Mouse (Mus musculus): ENCODE results near the gene Dydc1. TPM values are rescaled to one million over a fixed set of nuclear protein-coding genes. Genes with fewer than 3 reads are reported as not detected.
"Not testable (repeated sequence)": the region's sequence is repeated elsewhere in the genome, so short reads cannot be mapped to it uniquely, and the experiment has no call there.

The Dydc1 gene
- polyA plus RNA-seq, 1 experiment from 2014 or later = not detected

DNA sequence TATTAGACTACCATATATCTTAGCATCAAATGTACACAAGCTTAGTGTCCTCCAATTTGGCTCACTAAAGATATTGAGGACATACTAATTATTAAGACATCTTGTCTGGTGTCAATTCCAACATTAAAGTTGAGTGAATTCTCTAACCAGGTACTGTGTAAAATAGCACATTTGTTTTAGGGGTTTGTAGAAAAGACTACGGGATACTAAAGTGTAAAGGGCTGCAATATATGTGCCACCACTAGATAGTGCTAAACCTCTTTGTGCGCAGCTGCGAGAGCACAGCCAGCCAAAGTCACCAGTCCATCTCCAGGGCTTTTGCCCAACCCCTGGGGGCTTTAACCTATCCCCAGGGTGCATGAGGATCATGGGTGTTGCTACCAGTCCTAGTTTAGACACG, 19.5 kb upstream of the Dydc1 start:
- not testable (repeated sequence) for H3K27me3 ChIP-seq; H3K36me3 ChIP-seq; ATAC-seq (replicated peaks; ENCODE audit: insufficient number of reproducible peaks, insufficient read depth, low FRiP score, low read depth); H3K4me2 ChIP-seq; H3K9me3 ChIP-seq (replicated peaks); H3K4me1 ChIP-seq (replicated peaks); H3K4me3 ChIP-seq; H3K27ac ChIP-seq; H3K9ac ChIP-seq
- WGBS = 45% methylated on average over 3 of the region's 4 CpGs

DNA sequence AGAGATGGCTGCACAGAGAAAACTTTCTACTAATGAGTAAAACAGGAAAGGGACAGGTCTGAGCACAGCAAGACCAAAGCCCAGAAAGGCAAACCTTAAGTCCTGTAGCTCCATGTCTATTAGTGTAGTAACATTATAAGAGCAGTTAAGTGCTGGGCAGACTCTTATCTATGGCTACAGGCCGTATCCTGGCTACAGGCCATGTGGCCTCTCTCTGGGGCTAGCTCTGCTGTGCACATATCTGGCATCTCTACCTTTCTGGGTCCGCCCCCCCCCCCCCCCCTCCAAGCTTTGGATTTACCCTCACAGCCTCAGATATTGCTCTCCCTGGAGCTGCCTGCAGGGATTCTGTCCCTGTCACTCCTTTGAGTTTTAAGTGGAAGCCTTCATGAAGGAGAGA, 7.5 kb upstream of the Dydc1 start:
- ATAC-seq (replicated peaks; ENCODE audit: insufficient number of reproducible peaks, insufficient read depth, low FRiP score, low read depth) = peak; percentile 74; the same call in 1 of the 2 replicates
- H3K4me2 ChIP-seq = no peak overlapping the region
- H3K4me3 ChIP-seq = no peak overlapping the region
- no peak overlapping the region for H3K9ac ChIP-seq
- WGBS = 3% methylated on average over 2 of the region's 2 CpGs
- H3K27me3 ChIP-seq = no peaks in the 10 kb centered on the region
- H3K9me3 ChIP-seq (replicated peaks) = no peaks in the 10 kb centered on the region
- peaks cover 6% of the 10 kb centered on the region; the same call in 1 of the 2 replicates for H3K4me1 ChIP-seq (replicated peaks)
- H3K27ac ChIP-seq = no peak overlapping the region
- no peaks in the 10 kb centered on the region for H3K36me3 ChIP-seq

DNA sequence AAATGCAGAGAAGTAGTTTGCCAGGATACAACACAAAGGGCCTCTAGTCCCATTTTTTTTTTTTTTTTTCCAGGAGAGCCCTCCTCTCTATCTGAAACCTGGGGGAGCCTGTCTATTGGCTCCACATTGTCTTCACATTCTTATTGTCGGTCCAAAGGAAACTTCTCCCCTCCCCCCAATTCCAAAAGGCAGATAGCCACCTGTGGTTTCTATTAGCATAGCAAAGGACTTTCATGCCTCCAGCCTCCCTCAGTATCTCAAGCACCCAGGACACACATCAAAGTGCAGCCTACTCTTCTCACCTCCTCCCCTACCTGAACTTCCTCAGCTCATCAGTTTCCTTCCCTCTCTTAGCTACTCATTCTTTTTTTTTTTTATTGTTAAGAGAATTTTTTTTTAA, 6.3 kb upstream of the Dydc1 start:
- Histone ChIP-seq H3K4me3 (no peak overlapping the region), H3K27me3 (no peaks in the 10 kb centered on the region), H3K4me2 (no peak overlapping the region), H3K4me1 (replicated peaks) (peaks cover 6% of the 10 kb centered on the region; the same call in 1 of the 2 replicates), H3K36me3 (no peaks in the 10 kb centered on the region), H3K27ac (no peak overlapping the region), H3K9ac (no peak overlapping the region), H3K9me3 (replicated peaks) (no peaks in the 10 kb centered on the region)
- WGBS = 19% methylated on average over 1 of the region's 1 CpGs
- no peak for ATAC-seq (replicated peaks; ENCODE audit: insufficient number of reproducible peaks, insufficient read depth, low FRiP score, low read depth)

DNA sequence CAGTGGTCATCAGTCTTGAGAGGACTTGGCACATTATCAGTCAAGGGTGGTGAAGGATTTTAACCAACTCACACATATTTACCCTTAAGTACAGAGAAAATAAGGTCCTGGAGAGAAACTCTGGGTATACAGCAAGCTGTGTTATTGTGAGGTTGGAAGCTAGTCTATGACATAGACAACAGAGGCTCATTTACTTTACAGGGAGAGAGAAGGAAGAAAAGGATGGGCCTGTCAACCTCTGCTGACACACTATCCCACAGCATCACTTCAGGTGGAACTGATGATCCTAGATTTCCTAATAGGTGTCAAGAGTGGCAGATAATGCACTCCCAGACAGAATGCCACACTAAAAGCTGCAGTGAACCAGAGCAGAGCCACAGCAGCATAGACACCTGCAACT, 3.6 kb upstream of the Dydc1 start, which contains the start of gene Dydc2:
Gene Dydc2, minus strand, starts transcription at position 101 of the 400 bp plus-strand sequence.
- H3K36me3 ChIP-seq = no peaks in the 10 kb centered on the region
- peaks cover 14% of the 10 kb centered on the region; the same call in 1 of the 2 replicates for H3K4me1 ChIP-seq (replicated peaks)
- no peak within 1 kb of the TSS for H3K4me3 ChIP-seq
- no peak for ATAC-seq (replicated peaks; ENCODE audit: insufficient number of reproducible peaks, insufficient read depth, low FRiP score, low read depth)
- H3K4me2 ChIP-seq = no peak within 1 kb of the TSS
- no peaks in the 10 kb centered on the region for H3K9me3 ChIP-seq (replicated peaks)
- no peak within 1 kb of the TSS for H3K9ac ChIP-seq
- H3K27ac ChIP-seq = no peak within 1 kb of the TSS
- no peaks in the 10 kb centered on the region for H3K27me3 ChIP-seq

DNA sequence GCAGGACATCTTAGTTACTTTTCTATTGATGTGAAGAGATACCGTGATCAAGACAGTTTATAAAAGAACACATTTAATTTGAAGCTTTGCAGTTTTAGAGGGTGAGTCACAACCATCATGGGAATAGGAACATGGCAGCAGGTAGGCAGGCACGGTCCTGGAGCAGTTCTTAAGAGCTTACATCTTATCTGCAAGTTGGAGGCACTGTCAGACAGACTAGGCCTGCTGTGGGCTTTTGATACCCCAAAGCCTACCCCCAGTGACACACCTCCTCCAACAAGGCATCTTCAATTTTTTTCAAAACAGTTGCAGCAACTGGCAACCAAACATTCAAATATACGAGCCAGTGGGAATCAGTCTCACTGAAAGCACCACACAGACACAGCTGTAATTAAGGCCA, 2.4 kb upstream of the Dydc1 start:
- no peak overlapping the region for H3K4me3 ChIP-seq
- no peaks in the 10 kb centered on the region for H3K9me3 ChIP-seq (replicated peaks)
- H3K4me1 ChIP-seq (replicated peaks) = peaks cover 9% of the 10 kb centered on the region; the same call in 1 of the 2 replicates
- H3K27ac ChIP-seq = no peak overlapping the region
- no peaks in the 10 kb centered on the region for H3K36me3 ChIP-seq
- 64% methylated on average over 3 of the region's 3 CpGs for WGBS
- no peaks in the 10 kb centered on the region for H3K27me3 ChIP-seq
- no peak for ATAC-seq (replicated peaks; ENCODE audit: insufficient number of reproducible peaks, insufficient read depth, low FRiP score, low read depth)
- H3K9ac ChIP-seq = no peak overlapping the region
- H3K4me2 ChIP-seq = no peak overlapping the region

DNA sequence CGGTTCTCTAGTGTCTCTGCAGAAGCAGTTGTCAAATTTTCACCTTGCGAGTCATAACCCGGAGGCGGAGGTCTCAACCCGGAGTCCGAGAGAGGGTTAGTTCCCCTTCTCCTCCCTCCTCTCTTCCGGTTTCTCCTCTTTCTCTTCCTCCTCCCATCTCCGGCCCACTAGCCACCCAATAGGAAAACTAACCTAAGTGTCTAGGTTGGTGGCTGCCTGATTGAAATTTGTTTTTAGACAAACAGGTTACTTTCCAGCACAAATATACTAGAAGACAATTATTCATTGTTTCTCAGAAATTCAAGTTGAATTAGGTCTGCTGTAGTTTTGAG, 199 bp downstream of the Dydc1 start:
- Histone ChIP-seq H3K4me2 (peak overlapping the region; percentile 71), H3K4me3 (peak overlapping the region; percentile 47), H3K27me3 (no peaks in the 10 kb centered on the region), H3K9me3 (replicated peaks) (no peaks in the 10 kb centered on the region), H3K9ac (peak overlapping the region; percentile 1; the same call in 1 of the 2 replicates), H3K36me3 (no peaks in the 10 kb centered on the region), H3K27ac (no peak overlapping the region), H3K4me1 (replicated peaks) (peaks cover 8% of the 10 kb centered on the region; the same call in 1 of the 2 replicates)
- WGBS = 2% methylated on average over 8 of the region's 8 CpGs
- no peak for ATAC-seq (replicated peaks; ENCODE audit: insufficient number of reproducible peaks, insufficient read depth, low FRiP score, low read depth)

DNA sequence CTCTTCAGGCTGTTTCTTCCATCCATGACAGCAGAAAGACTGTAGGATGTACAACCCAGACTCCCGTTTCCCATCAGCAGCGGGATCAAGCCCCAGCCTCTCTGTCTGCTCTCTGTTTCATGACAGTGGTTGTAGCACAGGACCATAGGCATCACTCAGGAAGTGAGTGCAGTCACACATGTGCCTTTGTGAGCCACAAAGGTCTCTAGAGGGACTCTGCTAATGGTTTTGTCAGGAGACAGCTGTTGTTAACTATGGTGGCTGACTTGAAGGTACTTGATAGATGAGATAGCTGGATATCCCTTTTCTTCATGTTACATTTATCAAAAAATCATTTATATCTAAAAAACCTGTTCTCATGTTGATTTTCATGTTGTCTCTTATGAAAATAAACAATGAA, 9.7 kb downstream of the Dydc1 start:
- Histone ChIP-seq H3K4me3 (no peak overlapping the region), H3K4me1 (replicated peaks) (0 out of 2 replicates have a peak, but pooled peaks cover 2% of the 10 kb centered on the region), H3K4me2 (no peak overlapping the region), H3K27me3 (no peaks in the 10 kb centered on the region), H3K27ac (no peak overlapping the region), H3K9me3 (replicated peaks) (no peaks in the 10 kb centered on the region), H3K9ac (no peak overlapping the region), H3K36me3 (no peaks in the 10 kb centered on the region)
- no peak for ATAC-seq (replicated peaks; ENCODE audit: insufficient number of reproducible peaks, insufficient read depth, low FRiP score, low read depth)
- WGBS = 75% methylated on average over 2 of the region's 2 CpGs

DNA sequence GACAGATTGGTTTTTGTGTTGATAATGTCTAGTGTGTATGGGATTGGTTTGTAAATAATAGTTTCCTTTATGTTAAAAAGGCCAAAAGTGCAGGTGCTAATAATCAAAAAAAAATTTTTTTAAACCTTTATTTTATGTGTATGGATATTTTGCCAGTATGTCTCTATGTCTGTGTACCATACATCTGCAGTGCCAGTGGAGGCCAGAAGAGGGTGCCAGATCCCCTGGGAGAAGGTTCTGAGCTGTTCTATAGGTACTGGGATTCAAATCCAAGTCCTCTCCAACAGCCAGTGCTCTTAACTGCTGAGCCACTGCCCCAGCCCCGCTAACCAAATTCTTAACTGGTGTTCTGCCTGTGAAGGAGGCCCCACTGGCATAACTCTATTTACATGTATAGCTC, 14.8 kb downstream of the Dydc1 start:
- no peak overlapping the region for H3K4me2 ChIP-seq
- H3K27me3 ChIP-seq = no peaks in the 10 kb centered on the region
- no peak overlapping the region for H3K4me3 ChIP-seq
- no peak for ATAC-seq (replicated peaks; ENCODE audit: insufficient number of reproducible peaks, insufficient read depth, low FRiP score, low read depth)
- WGBS = 70% methylated on average over 1 of the region's 1 CpGs
- H3K9me3 ChIP-seq (replicated peaks) = no peaks in the 10 kb centered on the region
- H3K27ac ChIP-seq = no peak overlapping the region
- no peaks in the 10 kb centered on the region for H3K4me1 ChIP-seq (replicated peaks)
- H3K36me3 ChIP-seq = no peaks in the 10 kb centered on the region
- H3K9ac ChIP-seq = no peak overlapping the region

DNA sequence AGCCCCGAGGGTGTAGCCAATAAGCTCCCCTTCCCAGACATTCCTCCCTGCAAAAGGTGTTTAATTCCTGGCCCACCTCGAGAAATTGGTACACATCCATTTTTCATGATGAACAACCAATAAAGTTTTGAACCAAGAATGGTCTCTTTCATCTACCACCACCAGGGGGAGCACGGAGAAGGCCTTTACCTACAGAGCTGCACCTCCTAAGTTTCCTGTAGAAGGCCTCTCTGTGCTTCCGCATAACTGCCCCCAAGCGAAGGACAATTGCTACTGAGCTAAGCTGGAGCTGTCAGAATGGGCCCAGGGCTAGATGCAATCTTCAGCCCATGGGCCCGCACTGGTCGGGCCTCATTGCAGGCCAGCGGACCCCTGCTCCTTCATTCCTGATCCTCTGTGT, 18.1 kb downstream of the Dydc1 start:
- no peaks in the 10 kb centered on the region for H3K36me3 ChIP-seq
- H3K9me3 ChIP-seq (replicated peaks) = no peaks in the 10 kb centered on the region
- WGBS = 37% methylated on average over 8 of the region's 8 CpGs
- H3K27ac ChIP-seq = no peak overlapping the region
- no peak overlapping the region for H3K4me2 ChIP-seq
- H3K4me3 ChIP-seq = no peak overlapping the region
- H3K4me1 ChIP-seq (replicated peaks) = no peaks in the 10 kb centered on the region
- no peak overlapping the region for H3K9ac ChIP-seq
- no peak for ATAC-seq (replicated peaks; ENCODE audit: insufficient number of reproducible peaks, insufficient read depth, low FRiP score, low read depth)
- H3K27me3 ChIP-seq = 0 out of 2 replicates have a peak, but pooled peaks cover 3% of the 10 kb centered on the region

DNA sequence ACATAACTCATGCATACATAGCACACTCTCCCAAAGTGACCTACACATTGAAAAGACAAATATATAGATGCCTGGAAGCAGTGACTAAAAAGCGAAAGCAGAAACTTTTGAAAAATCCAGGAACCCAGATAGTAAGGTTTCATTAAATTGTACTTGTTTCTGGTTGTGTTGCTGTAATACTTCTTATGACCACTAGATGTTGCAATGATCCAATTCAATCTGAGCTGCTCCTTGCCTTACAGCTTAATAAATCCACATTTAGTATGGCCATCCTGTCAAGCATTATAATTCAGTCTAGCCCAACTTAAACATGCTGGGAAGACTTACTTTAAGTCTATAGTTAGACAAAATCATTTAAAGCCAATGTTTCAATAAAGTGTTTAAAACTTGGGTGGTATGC, 21.4 kb downstream of the Dydc1 start:
- Histone ChIP-seq H3K36me3 (no peaks in the 10 kb centered on the region), H3K4me1 (replicated peaks) (no peaks in the 10 kb centered on the region), H3K9ac (no peak overlapping the region), H3K27me3 (0 out of 2 replicates have a peak, but pooled peaks cover 3% of the 10 kb centered on the region), H3K9me3 (replicated peaks) (no peaks in the 10 kb centered on the region), H3K27ac (no peak overlapping the region), H3K4me3 (no peak overlapping the region), H3K4me2 (no peak overlapping the region)
- 30% methylated on average over 1 of the region's 1 CpGs for WGBS
- ATAC-seq (replicated peaks; ENCODE audit: insufficient number of reproducible peaks, insufficient read depth, low FRiP score, low read depth) = no peak

DNA sequence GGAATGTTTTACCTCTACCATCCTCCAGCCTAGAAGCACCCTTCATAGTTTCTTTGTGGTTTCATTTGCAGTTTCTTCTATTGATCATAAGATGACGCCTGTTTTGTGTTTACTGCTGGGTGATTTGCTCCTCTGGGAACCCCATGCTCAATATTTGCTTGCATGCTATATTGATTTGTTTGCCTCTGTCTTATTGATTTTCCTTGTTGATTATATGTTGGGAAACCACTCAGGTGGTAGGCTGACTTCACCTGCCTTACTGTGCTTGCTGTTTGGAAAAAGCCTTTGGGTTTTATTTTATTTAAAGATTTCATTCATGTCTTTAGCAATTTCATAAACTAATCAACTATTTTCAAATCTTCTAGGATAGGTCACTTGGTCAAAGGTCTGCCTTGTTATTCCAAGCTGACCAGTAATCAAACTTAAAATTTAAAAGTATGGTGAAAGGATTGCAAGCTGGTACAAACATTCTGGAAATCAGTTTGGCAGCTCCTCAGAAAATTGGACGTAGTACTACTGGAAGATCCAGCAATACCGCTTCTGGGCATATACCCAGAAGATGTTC, 23.7 kb downstream of the Dydc1 start:
- 82% methylated on average over 3 of the region's 3 CpGs for WGBS
- H3K27me3 ChIP-seq = 0 out of 2 replicates have a peak, but pooled peaks cover 3% of the 10 kb centered on the region
- no peak for ATAC-seq (replicated peaks; ENCODE audit: insufficient number of reproducible peaks, insufficient read depth, low FRiP score, low read depth)

DNA sequence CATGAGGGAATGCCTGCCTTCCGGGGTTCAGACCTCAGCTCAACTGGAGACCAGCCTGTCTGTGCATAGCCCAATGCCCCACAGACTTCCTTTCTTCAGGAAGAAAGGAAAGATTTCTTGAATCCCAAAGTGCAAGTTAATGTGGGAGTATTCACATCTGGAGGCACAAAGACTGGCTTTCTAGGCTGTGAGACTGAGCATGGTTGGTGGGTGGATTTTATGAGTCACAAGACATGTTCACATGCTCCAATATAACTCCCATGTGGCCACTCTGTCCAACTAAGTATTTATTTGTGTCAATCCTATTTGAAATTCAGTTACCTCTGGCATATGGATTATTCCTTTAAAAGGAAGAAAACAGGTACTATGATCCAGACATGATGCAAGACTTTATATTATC, 26.0 kb downstream of the Dydc1 start:
- ATAC-seq (replicated peaks; ENCODE audit: insufficient number of reproducible peaks, insufficient read depth, low FRiP score, low read depth) = no peak
- H3K4me1 ChIP-seq (replicated peaks) = no peaks in the 10 kb centered on the region
- H3K4me3 ChIP-seq = no peak overlapping the region
- 78% methylated on average over 1 of the region's 1 CpGs for WGBS
- no peak overlapping the region for H3K9ac ChIP-seq
- no peaks in the 10 kb centered on the region for H3K9me3 ChIP-seq (replicated peaks)
- no peak overlapping the region for H3K27ac ChIP-seq
- no peak overlapping the region for H3K4me2 ChIP-seq
- H3K36me3 ChIP-seq = no peaks in the 10 kb centered on the region
- H3K27me3 ChIP-seq = 0 out of 2 replicates have a peak, but pooled peaks cover 3% of the 10 kb centered on the region

More for the DNA sequence above, 23.7 kb downstream of the Dydc1 start:
- Histone ChIP-seq H3K36me3 (no peaks in the 10 kb centered on the region), H3K4me3 (no peak overlapping the region), H3K27ac (no peak overlapping the region), H3K9ac (no peak overlapping the region), H3K4me2 (no peak overlapping the region), H3K4me1 (replicated peaks) (no peaks in the 10 kb centered on the region), H3K9me3 (replicated peaks) (no peaks in the 10 kb centered on the region)

Measured in heart, embryonic 15.5 days (tissue).